Mouse (Mus musculus) left cerebral cortex, adult 2 months (tissue): ENCODE results near the gene Ccdc127. TPM values are rescaled to one million over a fixed set of nuclear protein-coding genes. Genes with fewer than 3 reads are reported as not detected.

Experiments used
- DNase-seq, 2 experiments: peaks; one replicate each; pipeline ENCODE4 v3.0.0; 2021 to 2022; ENCODE audit warnings: low spot score in 2 of 2, mixed read lengths in 1 of 2; ENCODE audit errors: extremely low spot score in 1 of 2
- H3K27ac ChIP-seq: fragments of 200-600 bp; 2 replicates; pipeline ENCODE4 v1.8.1; 2022
- H3K4me3 ChIP-seq: fragments of 200-600 bp; 2 replicates; pipeline ENCODE4 v1.8.1; 2022
- CTCF ChIP-seq: fragments of 200-600 bp; IDR thresholded peaks from 2 replicates; pipeline ENCODE4 v1.8.1; 2022; ENCODE audit warnings: antibody characterized with exemption, mild to moderate bottlenecking, moderate library complexity
- intact Hi-C: fragments of 180-260 bp; cut with DNase I; formaldehyde crosslinking; loops from one replicate; pipeline ENCODE4 v1.15.1; 2025
- microRNA-seq, 2 experiments: library from miRNA; unstranded; fragments of <30 nt; microRNA quantifications; one replicate each; pipeline ENCODE4 v1.2.0; 2021
- total RNA-seq, 2 experiments: library from RNA; stranded (reverse); gene quantifications; 2 replicates each; pipeline ENCODE4 v1.2.3; 2021

Gene Ccdc127
- total RNA-seq, 2 experiments from 2014 or later: 86.4 to 92.3 TPM

DNA sequence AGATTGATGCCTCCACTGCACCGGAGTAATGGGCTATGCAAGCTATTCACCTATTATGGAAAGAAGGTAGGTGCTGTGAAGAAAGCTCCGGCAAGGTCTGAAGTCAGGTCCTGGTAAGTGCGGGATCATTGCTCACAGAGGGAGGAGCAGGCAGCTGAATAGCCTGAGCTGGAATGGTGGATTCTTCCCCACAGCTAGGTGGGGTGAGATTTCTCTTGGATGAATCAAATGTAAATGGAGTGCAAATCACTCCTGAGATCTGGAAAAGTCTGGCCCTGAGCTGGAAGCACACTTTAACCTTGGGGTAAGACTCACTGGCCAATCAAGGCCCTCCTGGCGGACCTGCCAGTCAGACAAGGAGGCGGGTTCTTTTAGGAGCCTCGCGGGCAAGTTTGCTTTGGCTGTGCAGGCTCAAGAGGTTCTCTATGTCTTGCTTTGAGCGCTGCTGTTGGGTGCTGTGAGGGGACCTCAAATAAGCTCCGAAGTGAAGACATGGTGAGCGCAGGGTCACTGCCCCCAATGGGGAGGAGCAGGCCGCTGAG is 49.3 kb downstream of the Ccdc127 start, which contains the start of gene Ftl1-ps1:
TSS of gene Ftl1-ps1 (plus strand) at position 397 of the 542 bp plus-strand sequence.
- no peak for DNase-seq
- intact Hi-C loops: no loop called here
- Histone ChIP-seq H3K27ac (no peak within 1 kb of the TSS), H3K4me3 (no peak within 1 kb of the TSS)
- TF ChIP-seq CTCF: no peak

Small RNAs within 50 kb of the gene (microRNA-seq; reads per million reads assigned to microRNA genes)
- 0 reads per million in 2 experiments for gene Mir692-3

Other genes starting within 250 kb of the Ccdc127 start
- gene Slc9a3, start 228.9 kb upstream of the Ccdc127 start, total RNA-seq: 1 to 10 TPM; 1.3 to 2.2 TPM
- gene Exoc3, start 141.6 kb upstream of the Ccdc127 start, total RNA-seq: 10 to 100 TPM; 67.1 to 69.6 TPM
- gene Ahrr, start 58.0 kb upstream of the Ccdc127 start, total RNA-seq: 1 to 10 TPM in 1 of 2 experiments, under 1 TPM in 1; 0.33 to 1.3 TPM
- 10 to 100 TPM; 85.0 to 87.6 TPM for gene Pdcd6, start 32.7 kb upstream of the Ccdc127 start, total RNA-seq
- 100 to 1,000 TPM; 334 to 341 TPM for gene Sdha, start within 50 bp of the Ccdc127 start, total RNA-seq
- under 1 TPM in 1 of 2 experiments, not detected in 1; 0.12 TPM for gene Lrrc14b, start 13.7 kb downstream of the Ccdc127 start, total RNA-seq
- gene Zfp72, start 40.5 kb downstream of the Ccdc127 start, total RNA-seq: 1 to 10 TPM; 4.6 to 5.2 TPM
- gene Ftl1-ps1, start 49.4 kb downstream of the Ccdc127 start, total RNA-seq: 100 to 1,000 TPM; 143 to 162 TPM
- gene Zfp825, start 143.7 kb downstream of the Ccdc127 start, total RNA-seq: 1 to 10 TPM; 7.2 to 8.5 TPM